Mouse (Mus musculus) left cerebral cortex, postnatal 36 days (tissue): ENCODE results near the gene Memo1. TPM values are rescaled to one million over a fixed set of nuclear protein-coding genes. Genes with fewer than 3 reads are reported as not detected.
"Not testable (repeated sequence)": the region's sequence is repeated elsewhere in the genome, so short reads cannot be mapped to it uniquely, and the experiment has no call there.

Source experiments
- DNase-seq, 2 experiments: peaks; one replicate each; pipeline ENCODE4 v3.0.0; 2021 to 2022; ENCODE audit warnings: low spot score in 2 of 2, mixed read lengths in 1 of 2
- intact Hi-C: fragments of 180-260 bp; cut with DNase I; formaldehyde crosslinking; loops from one replicate; pipeline ENCODE4 v1.15.1; 2025
- total RNA-seq, 2 experiments: library from RNA; stranded (reverse); gene quantifications; 2 replicates each; pipeline ENCODE4 v1.2.3; 2021

Memo1 gene
- total RNA-seq, 2 experiments from 2014 or later: 38.0 to 53.5 TPM

DNA sequence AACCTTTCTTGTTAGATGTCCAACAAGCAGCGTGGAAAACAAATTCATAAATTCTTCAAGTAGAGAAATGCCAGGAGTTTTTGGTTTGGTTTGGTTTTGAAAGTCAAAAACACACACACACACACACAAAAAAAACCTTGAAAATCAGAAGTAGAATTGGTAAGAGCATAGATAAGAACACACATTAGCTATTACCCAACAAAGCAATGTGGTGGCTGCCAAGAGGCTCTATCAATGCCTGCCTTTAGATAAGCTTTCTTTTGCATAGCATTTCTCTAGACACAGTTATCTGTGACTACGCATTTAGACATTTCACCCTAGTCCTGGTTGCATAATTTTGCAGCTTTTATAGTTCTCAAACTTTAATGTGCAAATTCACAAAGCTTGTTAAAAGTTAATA lies 115.7 kb downstream of the Memo1 start:
- intact Hi-C loops: not testable (repeated sequence)

DNA sequence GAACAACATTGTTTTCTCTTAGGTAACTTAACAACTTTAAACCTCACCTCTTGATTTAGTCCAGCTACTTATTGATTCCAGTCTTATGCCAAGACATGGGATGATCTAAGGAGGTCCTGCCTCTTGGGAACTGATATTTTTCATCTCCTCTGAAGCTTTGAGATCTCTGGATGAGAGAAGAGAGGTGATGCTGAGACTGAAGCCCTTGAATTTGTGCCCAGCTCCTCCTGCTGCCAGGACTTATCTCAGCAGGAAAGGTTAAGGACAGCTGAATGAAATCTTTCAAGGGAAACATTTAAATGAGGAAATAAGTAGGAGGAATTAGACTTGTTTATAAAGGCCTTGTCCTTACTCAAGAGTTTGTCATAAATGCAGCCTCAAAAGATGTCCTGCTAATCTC lies 121.6 kb downstream of the Memo1 start:
- intact Hi-C loops: no loop called here
- DNase-seq: no peak

More for the DNA sequence above, 115.7 kb downstream of the Memo1 start:
- DNase-seq: not testable (repeated sequence)

DNA sequence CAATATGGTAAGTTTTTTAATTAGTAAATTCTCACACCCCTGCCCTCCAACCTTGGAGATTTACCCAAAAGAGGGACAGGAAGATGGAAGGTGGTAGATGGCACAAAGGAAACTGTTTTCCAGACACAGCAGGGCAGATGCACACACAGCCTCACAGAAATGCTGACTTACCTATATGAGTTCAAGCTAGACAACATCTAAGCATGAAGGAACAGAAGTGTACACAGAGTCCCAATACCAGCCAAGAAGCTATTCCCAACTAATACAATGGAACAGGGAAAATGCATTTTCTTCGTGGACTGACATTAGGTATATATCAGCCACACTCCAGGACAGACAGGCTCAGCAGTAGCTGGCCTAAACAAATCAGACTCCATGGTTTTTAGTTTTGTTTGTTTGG lies 122.5 kb downstream of the Memo1 start:
- intact Hi-C loops: no loop called here
- no peak for DNase-seq

DNA sequence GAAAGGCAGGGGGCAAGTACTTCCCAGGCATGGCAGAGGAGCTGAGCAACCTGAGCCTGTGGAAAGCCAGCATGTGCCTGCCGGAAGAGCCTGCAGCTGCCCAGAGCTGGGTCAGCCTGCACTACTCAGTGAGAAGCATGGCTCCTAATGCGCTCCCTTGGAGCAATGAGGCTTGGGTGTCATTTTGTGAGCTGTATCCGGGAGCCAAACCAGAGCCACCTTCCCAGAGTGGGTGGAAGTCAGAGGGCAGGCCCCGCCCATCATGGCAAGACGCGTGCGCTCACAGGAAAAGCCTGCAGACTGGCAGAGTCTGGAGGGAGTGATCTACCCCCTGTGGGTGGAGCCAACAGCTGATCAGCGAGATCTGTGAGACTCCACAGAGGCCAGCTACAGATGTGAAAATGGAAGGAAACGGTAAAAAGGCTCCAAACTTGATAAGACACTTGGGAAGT lies 135.9 kb downstream of the Memo1 start:
- intact Hi-C loops: no loop called here
- no peak for DNase-seq

- DNase-seq: no peak
Measured at GRCm38 (mm10) chr17:74158161-74158560, 137.2 kb downstream of the Memo1 start.

More at GRCm38 (mm10) chr17:74158161-74158560, 137.2 kb downstream of the Memo1 start:
- intact Hi-C loops: no loop called here

Other genes starting within 250 kb of the Memo1 start
- under 1 TPM in 1 of 2 experiments, not detected in 1; 0.32 TPM for gene Srd5a2, start 247.6 kb downstream of the Memo1 start, total RNA-seq
- 10 to 100 TPM; 42.1 to 43.4 TPM for gene Dpy30, start 28.4 kb upstream of the Memo1 start, total RNA-seq
- gene Spast, start 43.5 kb upstream of the Memo1 start, total RNA-seq: 10 to 100 TPM; 54.2 to 56.3 TPM
- 10 to 100 TPM; 12.5 to 18.8 TPM for gene Slc30a6, start 100.1 kb upstream of the Memo1 start, total RNA-seq
- gene Nlrc4, start 163.6 kb upstream of the Memo1 start, total RNA-seq: under 1 TPM; 0.15 to 0.18 TPM
- 10 to 100 TPM; 78.9 to 91.9 TPM for gene Yipf4, start 194.0 kb upstream of the Memo1 start, total RNA-seq
- gene Birc6, start 232.8 kb upstream of the Memo1 start, total RNA-seq: 100 to 1,000 TPM; 122 to 148 TPM